Mouse (Mus musculus) myocyte (in vitro differentiated cells): ENCODE measurements around the gene Vav2. TPM values are rescaled to one million over a fixed set of nuclear protein-coding genes. Genes with fewer than 3 reads are reported as not detected.

Experiments used
- H3K27me3 ChIP-seq: one replicate; pipeline ENCODE4 v1.6.1; 2011; ENCODE audit not compliant: control insufficient read depth, insufficient read depth, insufficient read length
- H3K36me3 ChIP-seq: one replicate; pipeline ENCODE4 v1.6.1; 2011; ENCODE audit not compliant: control insufficient read depth, insufficient read depth
- H3K4me2 ChIP-seq: one replicate; pipeline ENCODE4 v1.6.1; 2011; ENCODE audit warnings: low read depth, control low read depth
- H3K4me3 ChIP-seq: one replicate; pipeline ENCODE4 v1.5.1; 2011; ENCODE audit warnings: mild to moderate bottlenecking, control low read depth, moderate library complexity
- H3K79me2 ChIP-seq: one replicate; pipeline ENCODE4 v1.6.1; 2011; ENCODE audit not compliant: control insufficient read depth, insufficient read depth
- H3ac ChIP-seq: one replicate; pipeline ENCODE4 v1.6.1; 2011; ENCODE audit not compliant: control insufficient read depth, insufficient read length
- CEBPB ChIP-seq: IDR thresholded peaks from 2 replicates; pipeline ENCODE4 v1.6.1; 2011; ENCODE audit warnings: mild to moderate bottlenecking, moderate library complexity; ENCODE audit not compliant: poor library complexity, insufficient read depth, severe bottlenecking
- E2F4 ChIP-seq: IDR thresholded peaks from one replicate; pipeline ENCODE4 v1.6.1; 2011; ENCODE audit warnings: mild to moderate bottlenecking, control low read depth, moderate library complexity; ENCODE audit not compliant: insufficient read depth
- MAX ChIP-seq: IDR thresholded peaks from one replicate; pipeline ENCODE4 v1.6.1; 2011; ENCODE audit warnings: low read depth, mild to moderate bottlenecking, control low read depth
- MYOD1 ChIP-seq, 3 experiments: IDR thresholded peaks; one replicate each; pipeline ENCODE4 v1.6.1; 2011; ENCODE audit warnings: control low read depth in 2 of 3, low read depth in 2 of 3, mild to moderate bottlenecking in 2 of 3, moderate library complexity in 1 of 3; ENCODE audit not compliant: insufficient read length in 2 of 3, control insufficient read depth in 1 of 3
- MYOG ChIP-seq, 3 experiments: IDR thresholded peaks; one replicate each; pipeline ENCODE4 v1.6.1; 2011; ENCODE audit warnings: control low read depth in 2 of 3, low read depth in 2 of 3, mild to moderate bottlenecking in 2 of 3; ENCODE audit not compliant: insufficient read length in 2 of 3, control insufficient read depth in 1 of 3, insufficient read depth in 1 of 3
- POLR2A ChIP-seq: IDR thresholded peaks from one replicate; pipeline ENCODE4 v1.6.1; 2011; ENCODE audit warnings: low read depth, mild to moderate bottlenecking, control low read depth, moderate library complexity; ENCODE audit not compliant: insufficient read length
- POLR2AphosphoS2 ChIP-seq: IDR thresholded peaks from one replicate; pipeline ENCODE4 v1.6.1; 2011; ENCODE audit warnings: low read depth, control low read depth; ENCODE audit not compliant: insufficient read length
- REST ChIP-seq: IDR thresholded peaks from one replicate; pipeline ENCODE4 v1.6.1; 2011; ENCODE audit warnings: mild to moderate bottlenecking, control low read depth, moderate library complexity; ENCODE audit not compliant: insufficient read depth, insufficient read length
- SRF ChIP-seq: IDR thresholded peaks from one replicate; pipeline ENCODE4 v1.6.1; 2011; ENCODE audit warnings: low read depth; ENCODE audit not compliant: control insufficient read depth, insufficient read length
- TCF12 ChIP-seq: IDR thresholded peaks from one replicate; pipeline ENCODE4 v1.6.1; 2011; ENCODE audit warnings: mild to moderate bottlenecking, control low read depth; ENCODE audit not compliant: poor library complexity, insufficient read depth, severe bottlenecking
- TCF3 ChIP-seq: IDR thresholded peaks from one replicate; pipeline ENCODE4 v1.6.1; 2011; ENCODE audit warnings: low read depth, control low read depth; ENCODE audit not compliant: insufficient read length
- USF1 ChIP-seq: IDR thresholded peaks from one replicate; pipeline ENCODE4 v1.6.1; 2011; ENCODE audit warnings: low read depth, mild to moderate bottlenecking, control low read depth, moderate library complexity
- polyA plus RNA-seq: library from polyadenylated mRNA; unstranded; fragments of >200 nt; fragmentation: generic; extraction: Trizol; gene quantifications from one replicate; pipeline ENCODE4 v1.2.1, GENCODE M21; 2012; ENCODE audit warnings: missing spikeins

The Vav2 gene
- polyA plus RNA-seq, 1 experiment, result 14.1 TPM

GRCm38 (mm10) chr2:27232376-27232775 lies 194.5 kb downstream of the Vav2 start:
- Histone ChIP-seq H3K79me2 (no peaks in the 10 kb centered on the region), H3K4me3 (no peak overlapping the region), H3ac (no peak overlapping the region), H3K36me3 (no peaks in the 10 kb centered on the region), H3K4me2 (no peak overlapping the region), H3K27me3 (no peaks in the 10 kb centered on the region)
- TF ChIP-seq TCF12 (no peak), USF1 (no peak), MAX (no peak), MYOG (IDR thresholded peaks at IDR 0.05; ENCODE audit: control insufficient read depth in 1 of 3, insufficient read depth in 1 of 3, insufficient read length in 2 of 3, low read depth in 2 of 3) (no peak), REST (no peak), E2F4 (no peak), TCF3 (no peak), CEBPB (no peak), MYOD1 (IDR thresholded peaks at IDR 0.05; ENCODE audit: control insufficient read depth in 1 of 3, insufficient read length in 2 of 3, low read depth in 2 of 3) (no peak), SRF (no peak), POLR2AphosphoS2 (no peak), POLR2A (no peak)

DNA sequence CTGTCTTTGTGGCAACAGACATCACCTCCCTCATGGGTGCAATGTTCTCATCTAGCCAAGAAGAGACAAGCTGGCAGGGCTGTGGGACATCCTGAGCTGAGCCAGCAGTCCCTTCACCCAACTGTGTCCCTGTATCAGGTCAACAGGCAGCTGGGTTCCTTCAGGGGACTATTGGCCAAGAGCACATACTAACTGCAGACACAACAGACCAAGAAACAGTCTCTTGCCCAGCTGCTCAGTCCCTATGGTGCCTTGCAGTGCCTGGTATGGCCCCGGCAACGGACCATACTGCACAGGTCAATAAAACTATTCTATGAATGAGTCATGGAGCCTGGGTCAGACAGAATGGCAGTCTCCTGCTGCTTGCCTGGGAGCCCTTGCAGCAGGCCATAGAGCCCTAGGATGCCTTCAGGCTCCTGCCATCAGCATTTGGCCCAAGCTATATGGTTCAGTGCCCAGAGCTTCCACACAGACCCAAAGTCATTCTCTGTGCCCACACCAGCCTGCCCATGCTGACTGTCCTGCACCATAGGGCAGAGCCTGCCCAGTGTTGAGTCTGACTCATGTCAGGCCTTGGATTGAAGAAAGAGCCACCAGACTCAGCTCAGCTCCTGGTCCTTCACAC lies 197.2 kb downstream of the Vav2 start:
- H3ac ChIP-seq, result no peak overlapping the region
- TF ChIP-seq MYOD1 (IDR thresholded peaks at IDR 0.05; ENCODE audit: control insufficient read depth in 1 of 3, insufficient read length in 2 of 3, low read depth in 2 of 3) (peak in 1 of 3 experiments; percentile 32), SRF (no peak)

GRCm38 (mm10) chr2:27228809-27229480 lies 197.9 kb downstream of the Vav2 start:
- no peak overlapping the region for H3ac ChIP-seq
- no peak overlapping the region for H3K4me3 ChIP-seq
- H3K4me2 ChIP-seq, result no peak overlapping the region
- no peaks in the 10 kb centered on the region for H3K79me2 ChIP-seq
- H3K27me3 ChIP-seq, result no peaks in the 10 kb centered on the region
- H3K36me3 ChIP-seq, result no peaks in the 10 kb centered on the region
- TF ChIP-seq POLR2A, result no peak
- no peak for TF ChIP-seq MAX
- no peak for TF ChIP-seq USF1
- no peak for TF ChIP-seq SRF
- TF ChIP-seq REST, result no peak
- TF ChIP-seq POLR2AphosphoS2, result no peak

More for the DNA sequence above, 197.2 kb downstream of the Vav2 start:
- Histone ChIP-seq H3K79me2 (no peaks in the 10 kb centered on the region), H3K4me3 (no peak overlapping the region), H3K27me3 (no peaks in the 10 kb centered on the region), H3K4me2 (no peak overlapping the region), H3K36me3 (no peaks in the 10 kb centered on the region)

DNA sequence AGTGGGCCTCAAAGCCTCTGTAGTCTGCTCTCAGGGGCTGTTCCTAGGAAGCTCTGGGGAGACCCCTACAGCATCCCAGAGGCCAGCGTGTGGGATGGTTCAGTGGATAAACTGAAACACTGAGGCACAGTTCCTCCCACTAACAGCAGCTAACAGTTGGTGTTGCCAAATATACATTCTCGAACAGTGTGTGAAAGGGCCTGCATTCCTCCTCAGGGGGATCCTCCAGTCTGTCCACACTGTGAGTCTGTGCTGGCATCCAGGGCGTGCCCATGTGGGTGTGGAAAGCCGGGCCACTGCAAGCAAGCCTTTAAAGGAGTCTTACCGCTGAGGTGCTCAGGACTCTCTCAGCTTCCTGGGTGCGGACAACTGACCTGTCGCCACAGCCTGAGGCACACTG lies 200.3 kb downstream of the Vav2 start:
- Histone ChIP-seq H3K27me3 (no peaks in the 10 kb centered on the region), H3K4me2 (no peak overlapping the region), H3ac (no peak overlapping the region), H3K36me3 (no peaks in the 10 kb centered on the region), H3K79me2 (no peaks in the 10 kb centered on the region), H3K4me3 (no peak overlapping the region)
- TF ChIP-seq CEBPB (no peak), MYOD1 (IDR thresholded peaks at IDR 0.05; ENCODE audit: control insufficient read depth in 1 of 3, insufficient read length in 2 of 3, low read depth in 2 of 3) (peak in 1 of 3 experiments; percentile 43), MYOG (IDR thresholded peaks at IDR 0.05; ENCODE audit: control insufficient read depth in 1 of 3, insufficient read depth in 1 of 3, insufficient read length in 2 of 3, low read depth in 2 of 3) (peak in 1 of 3 experiments; percentile 59)

DNA sequence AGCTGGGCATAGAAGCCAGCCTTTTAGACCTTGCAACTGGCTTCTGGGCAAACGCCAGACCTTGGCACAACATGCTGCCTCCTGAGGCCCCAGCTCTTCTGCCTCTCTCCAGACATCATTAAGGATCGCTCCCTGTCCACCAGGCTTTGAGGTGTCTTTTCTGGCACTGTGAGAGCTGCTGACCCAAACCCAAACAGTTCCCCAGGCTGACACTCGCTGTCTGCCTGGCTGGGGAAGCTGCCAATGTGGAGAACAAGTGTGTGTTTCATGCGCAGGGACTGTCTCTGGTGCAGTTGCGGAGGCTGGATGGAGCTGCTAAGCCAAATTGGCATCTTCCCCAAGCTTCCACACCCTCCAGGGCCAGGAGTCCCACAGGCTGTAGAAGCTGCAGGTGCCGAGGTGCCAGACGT lies 203.8 kb downstream of the Vav2 start:
- Histone ChIP-seq H3K79me2 (no peaks in the 10 kb centered on the region), H3K36me3 (no peaks in the 10 kb centered on the region), H3K27me3 (no peaks in the 10 kb centered on the region), H3K4me3 (no peak overlapping the region), H3K4me2 (no peak overlapping the region), H3ac (no peak overlapping the region)
- TF ChIP-seq MAX (no peak), REST (no peak), USF1 (no peak)

- H3K27me3 ChIP-seq, result no peaks in the 10 kb centered on the region
Observed at GRCm38 (mm10) chr2:27218569-27218968, 208.3 kb downstream of the Vav2 start.

More at GRCm38 (mm10) chr2:27218569-27218968, 208.3 kb downstream of the Vav2 start:
- TF ChIP-seq E2F4, result no peak
- no peak for TF ChIP-seq MYOG (IDR thresholded peaks at IDR 0.05; ENCODE audit: control insufficient read depth in 1 of 3, insufficient read depth in 1 of 3, insufficient read length in 2 of 3, low read depth in 2 of 3)
- no peak for TF ChIP-seq USF1
- no peak for TF ChIP-seq SRF
- no peak for TF ChIP-seq MYOD1 (IDR thresholded peaks at IDR 0.05; ENCODE audit: control insufficient read depth in 1 of 3, insufficient read length in 2 of 3, low read depth in 2 of 3)
- no peak for TF ChIP-seq POLR2AphosphoS2
- no peak for TF ChIP-seq POLR2A
- TF ChIP-seq TCF12, result no peak
- TF ChIP-seq TCF3, result no peak
- no peak for TF ChIP-seq CEBPB
- no peak for TF ChIP-seq MAX
- TF ChIP-seq REST, result no peak
- Histone ChIP-seq H3K79me2 (no peaks in the 10 kb centered on the region), H3K36me3 (no peaks in the 10 kb centered on the region), H3K4me3 (no peak overlapping the region), H3K4me2 (no peak overlapping the region), H3ac (no peak overlapping the region)
